Mouse (Mus musculus) stomach, embryonic 16.5 days (tissue): Measurements from ENCODE around the gene Ccdc171. TPM values are rescaled to one million over a fixed set of nuclear protein-coding genes. Genes with fewer than 3 reads are reported as not detected.
A peak's percentile ranks its signal among the peaks of the same experiment; 100 is the strongest.
"Not testable (repeated sequence)": the region's sequence is repeated elsewhere in the genome, so short reads cannot be mapped to it uniquely, and the experiment has no call there.

Experiments
- ATAC-seq: fragments of 200-750 bp; cut with Nextera tagmentation; 2 replicates; pipeline ENCODE4 v1.8.0; 2017; ENCODE audit warnings: moderate number of reproducible peaks, moderate TSS enrichment; ENCODE audit not compliant: insufficient read depth, low FRiP score
- H3K27ac ChIP-seq: fragments of 300-500 bp; sonication (generic); 2 replicates; pipeline ENCODE4 v1.5.1; 2014; ENCODE audit warnings: low read length
- H3K27me3 ChIP-seq: fragments of 300-500 bp; sonication (generic); 2 replicates; pipeline ENCODE4 v1.6.1; 2014; ENCODE audit warnings: low read length, control low read depth, mixed read lengths; ENCODE audit not compliant: control insufficient read depth, insufficient read depth
- H3K36me3 ChIP-seq: fragments of 300-500 bp; sonication (generic); 2 replicates; pipeline ENCODE4 v1.6.1; 2014; ENCODE audit warnings: low read length; ENCODE audit not compliant: control insufficient read depth, insufficient read depth
- H3K4me1 ChIP-seq: fragments of 300-500 bp; sonication (generic); 2 replicates; pipeline ENCODE4 v1.6.1; 2014; ENCODE audit warnings: low read length, control low read depth, mixed read lengths; ENCODE audit not compliant: control insufficient read depth, insufficient read depth
- H3K4me2 ChIP-seq: fragments of 300-500 bp; sonication (generic); 2 replicates; pipeline ENCODE4 v1.6.1; 2014; ENCODE audit warnings: low read depth, low read length, mixed read lengths
- H3K4me3 ChIP-seq: fragments of 300-500 bp; sonication (generic); replicated peaks from 2 replicates; pipeline ENCODE4 v1.5.1; 2014; ENCODE audit warnings: mild to moderate bottlenecking, low read length
- H3K9ac ChIP-seq: fragments of 300-500 bp; sonication (generic); 2 replicates; pipeline ENCODE4 v1.6.1; 2014; ENCODE audit warnings: low read length
- H3K9me3 ChIP-seq: fragments of 300-500 bp; sonication (generic); replicated peaks from 2 replicates; pipeline ENCODE4 v1.6.1; 2016; ENCODE audit warnings: low read length, control low read depth; ENCODE audit not compliant: control insufficient read depth
- WGBS: fragments of 180-500 bp; shearing (Covaris S2); extraction: QIAGEN DNeasy Blood & Tissue Kit; methylation state at CpG from one replicate; pipeline ENCODE4 v1.1.7; 2014; 5-methylcytosine and 5-hydroxymethylcytosine counted together
- polyA plus RNA-seq: library from polyadenylated mRNA; unstranded; fragments of >200 nt; fragmentation: Nextera tagmentation; extraction: Ambion mirVana; gene quantifications from 2 replicates; pipeline ENCODE4 v1.2.1, GENCODE M21; 2015

Gene Ccdc171
- polyA plus RNA-seq, 1 experiment from 2014 or later, result 3.7 TPM

DNA sequence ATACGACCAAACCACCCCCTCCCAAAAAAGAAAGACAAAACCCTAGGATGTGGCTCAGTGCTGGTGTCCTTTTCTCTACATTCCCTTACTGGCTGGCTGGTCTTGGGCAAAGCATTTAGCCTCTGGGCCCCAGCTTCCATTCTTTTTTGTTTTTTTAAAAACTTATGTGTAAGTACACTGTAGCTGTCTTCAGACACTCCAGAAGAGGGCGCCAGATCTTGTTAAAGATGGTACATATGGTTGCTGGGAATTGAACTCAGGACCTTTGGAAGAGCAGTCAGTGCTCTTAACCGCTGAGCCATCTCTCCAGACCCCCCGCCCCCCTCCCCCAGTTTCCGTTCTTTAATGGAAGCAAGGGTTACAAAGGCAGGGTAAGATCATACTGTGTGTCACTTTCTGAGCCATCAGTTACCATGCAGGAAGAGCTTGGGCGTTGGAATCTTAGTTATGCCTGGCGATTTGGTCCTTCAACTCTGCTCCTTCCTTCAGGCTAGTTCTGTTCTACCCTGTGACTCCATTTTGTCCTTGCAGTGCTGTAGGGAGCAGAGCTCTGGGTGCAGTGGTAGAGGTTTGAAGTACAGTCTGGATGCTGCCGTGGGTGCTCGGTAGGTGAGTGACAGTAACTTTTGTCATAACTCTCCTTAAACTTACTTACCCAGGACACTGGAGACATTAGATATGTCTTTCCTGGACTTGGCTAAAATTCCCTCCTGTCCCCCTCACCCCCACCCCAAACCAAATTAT lies 8.0 kb downstream of the Ccdc171 start:
- H3K4me3 ChIP-seq, result no peak overlapping the region
- no peaks in the 10 kb centered on the region for H3K4me1 ChIP-seq
- ATAC-seq, result no peak
- no peaks in the 10 kb centered on the region for H3K9me3 ChIP-seq
- no peaks in the 10 kb centered on the region for H3K27me3 ChIP-seq
- no peak overlapping the region for H3K4me2 ChIP-seq
- no peak overlapping the region for H3K27ac ChIP-seq
- no peak overlapping the region for H3K9ac ChIP-seq
- 76% methylated on average over 9 of the region's 9 CpGs for WGBS
- no peaks in the 10 kb centered on the region for H3K36me3 ChIP-seq

- H3K36me3 ChIP-seq, result no peaks in the 10 kb centered on the region
- no peak overlapping the region for H3K27ac ChIP-seq
- H3K4me2 ChIP-seq, result no peak overlapping the region
- H3K4me1 ChIP-seq, result no peaks in the 10 kb centered on the region
- no peak overlapping the region for H3K9ac ChIP-seq
- H3K27me3 ChIP-seq, result no peaks in the 10 kb centered on the region
- 72% methylated on average over 7 of the region's 7 CpGs for WGBS
- H3K9me3 ChIP-seq, result no peaks in the 10 kb centered on the region
- ATAC-seq, result no peak
- no peak overlapping the region for H3K4me3 ChIP-seq
These were observed 8.7 kb downstream of the Ccdc171 start for GRCm38 (mm10) chr4:83534024-83534423.

DNA sequence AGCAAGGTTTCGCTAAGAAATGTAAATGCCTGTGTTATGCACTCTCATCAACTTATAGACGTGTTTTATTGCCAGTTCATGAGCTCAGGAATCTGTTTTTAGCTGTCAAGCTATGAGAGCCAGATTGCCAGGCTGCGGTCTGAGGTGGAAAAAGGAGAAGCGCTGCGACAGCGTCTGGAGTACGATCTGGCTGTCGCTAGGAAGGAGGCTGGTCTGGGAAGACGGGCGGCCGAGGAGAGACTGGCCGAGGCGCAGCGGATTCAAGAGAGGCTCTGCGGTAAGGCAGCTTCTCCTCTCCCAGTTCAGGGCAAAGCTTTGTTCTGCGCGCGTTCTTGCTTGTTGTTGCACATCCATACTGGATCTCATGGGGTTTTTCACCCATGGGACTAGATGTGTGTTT lies 24.2 kb downstream of the Ccdc171 start:
- Histone ChIP-seq H3K4me2 (peak overlapping the region; percentile 28), H3K9me3 (no peaks in the 10 kb centered on the region), H3K4me1 (no peaks in the 10 kb centered on the region), H3K9ac (no peak overlapping the region), H3K27me3 (no peaks in the 10 kb centered on the region), H3K36me3 (no peaks in the 10 kb centered on the region), H3K27ac (no peak overlapping the region), H3K4me3 (no peak overlapping the region)
- no peak for ATAC-seq
- 44% methylated on average over 18 of the region's 18 CpGs for WGBS

- no peak for ATAC-seq
- Histone ChIP-seq H3K4me2 (peak overlapping the region; percentile 43), H3K27ac (no peak overlapping the region), H3K9ac (no peak overlapping the region), H3K4me1 (no peaks in the 10 kb centered on the region), H3K36me3 (no peaks in the 10 kb centered on the region), H3K4me3 (no peak overlapping the region), H3K27me3 (no peaks in the 10 kb centered on the region), H3K9me3 (no peaks in the 10 kb centered on the region)
- WGBS, result 26% methylated on average over 13 of the region's 13 CpGs
These were observed 42.1 kb downstream of the Ccdc171 start for GRCm38 (mm10) chr4:83567190-83568113.

DNA sequence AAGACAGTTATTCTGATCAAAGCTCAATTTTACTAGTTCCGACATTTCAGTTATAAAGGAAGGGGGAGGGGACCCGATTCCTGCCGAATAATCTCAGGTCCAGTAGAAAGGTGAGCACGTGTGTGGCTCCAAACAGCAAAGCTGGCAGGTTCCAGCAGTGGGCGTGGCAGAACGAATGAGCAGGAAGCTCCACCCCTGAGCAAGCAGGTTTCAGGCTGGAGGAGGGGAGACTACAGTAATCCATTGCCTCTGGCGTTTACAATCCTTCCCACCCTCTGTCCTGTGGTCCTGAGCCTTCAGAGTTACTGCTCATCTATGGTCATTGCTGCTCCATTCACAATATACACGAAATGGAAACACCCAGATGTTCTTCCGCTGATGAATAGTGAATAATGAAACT lies 42.8 kb downstream of the Ccdc171 start:
- not testable (repeated sequence) for H3K4me3 ChIP-seq, H3K27me3 ChIP-seq, H3K36me3 ChIP-seq, H3K4me1 ChIP-seq, H3K27ac ChIP-seq, H3K9me3 ChIP-seq
- Histone ChIP-seq H3K9ac (0 out of 2 replicates have a peak overlapping the region, but pooled peaks have one; percentile 23), H3K4me2 (peak overlapping the region; percentile 43)
- WGBS, result 4% methylated on average over 9 of the region's 9 CpGs
- ATAC-seq, result peak; percentile 60; the same call in 1 of the 2 replicates

DNA sequence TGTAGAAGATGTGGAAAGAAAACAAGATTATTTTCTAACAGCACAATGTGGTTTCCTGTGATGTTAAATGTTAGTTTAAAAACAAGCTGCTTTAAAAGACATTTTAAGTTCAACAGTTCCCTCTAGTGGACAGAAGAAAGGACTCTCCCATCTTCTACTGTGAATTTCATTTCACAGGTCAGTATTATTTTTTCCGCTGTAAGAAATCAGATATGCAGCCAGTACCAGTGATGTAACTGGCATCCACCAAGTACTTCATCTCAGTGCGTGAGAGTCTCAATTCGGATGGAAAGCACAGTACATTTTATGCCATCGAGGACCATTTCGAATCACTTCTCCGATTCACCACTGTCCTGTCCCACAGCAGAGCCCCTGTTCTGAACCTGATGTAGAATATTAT lies 45.2 kb downstream of the Ccdc171 start:
- ATAC-seq, result no peak
- Histone ChIP-seq H3K27ac (no peak overlapping the region), H3K4me2 (no peak overlapping the region), H3K9ac (no peak overlapping the region), H3K4me3 (no peak overlapping the region), H3K27me3 (no peaks in the 10 kb centered on the region), H3K9me3 (peaks cover 4% of the 10 kb centered on the region; the same call in 1 of the 2 replicates), H3K4me1 (no peaks in the 10 kb centered on the region), H3K36me3 (no peaks in the 10 kb centered on the region)
- WGBS, result 61% methylated on average over 6 of the region's 6 CpGs

DNA sequence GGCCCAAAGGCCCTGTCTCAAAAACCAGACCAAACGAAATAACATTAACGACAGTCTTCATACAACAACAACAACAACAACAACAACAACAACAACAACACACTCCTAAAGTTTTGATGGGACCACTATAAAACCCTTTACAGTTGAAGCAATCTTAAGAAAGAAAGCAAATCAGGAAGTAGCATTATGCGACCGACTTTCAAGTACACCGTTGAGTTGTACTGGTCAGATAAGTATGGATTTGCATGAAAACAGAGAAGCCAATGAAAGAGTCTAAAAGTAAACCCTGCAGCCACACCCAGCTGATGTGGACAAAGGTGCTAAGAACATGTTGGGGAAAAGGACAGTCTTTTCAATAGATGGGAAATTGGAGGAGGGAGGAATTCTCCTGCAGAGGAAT lies 45.7 kb downstream of the Ccdc171 start:
- H3K4me1 ChIP-seq, result no peaks in the 10 kb centered on the region
- ATAC-seq, result no peak
- H3K4me2 ChIP-seq, result no peak overlapping the region
- WGBS, result 83% methylated on average over 5 of the region's 5 CpGs
- no peak overlapping the region for H3K9ac ChIP-seq
- no peak overlapping the region for H3K27ac ChIP-seq
- peaks cover 4% of the 10 kb centered on the region; the same call in 1 of the 2 replicates for H3K9me3 ChIP-seq
- H3K27me3 ChIP-seq, result no peaks in the 10 kb centered on the region
- H3K36me3 ChIP-seq, result no peaks in the 10 kb centered on the region
- H3K4me3 ChIP-seq, result no peak overlapping the region

- 53% methylated on average over 6 of the region's 6 CpGs for WGBS
These were observed 47.2 kb downstream of the Ccdc171 start for GRCm38 (mm10) chr4:83572521-83572920.

GRCm38 (mm10) chr4:83576315-83576714 lies 51.0 kb downstream of the Ccdc171 start:
- H3K9ac ChIP-seq, result no peak overlapping the region
- no peak overlapping the region for H3K4me2 ChIP-seq
- no peaks in the 10 kb centered on the region for H3K36me3 ChIP-seq
- no peak overlapping the region for H3K4me3 ChIP-seq
- H3K9me3 ChIP-seq, result peaks cover 4% of the 10 kb centered on the region; the same call in 1 of the 2 replicates
- ATAC-seq, result no peak
- no peaks in the 10 kb centered on the region for H3K27me3 ChIP-seq
- no peak overlapping the region for H3K27ac ChIP-seq
- no peaks in the 10 kb centered on the region for H3K4me1 ChIP-seq
- WGBS, result 49% methylated on average over 3 of the region's 3 CpGs

More at GRCm38 (mm10) chr4:83572521-83572920, 47.2 kb downstream of the Ccdc171 start:
- H3K27ac ChIP-seq, result no peak overlapping the region
- no peaks in the 10 kb centered on the region for H3K27me3 ChIP-seq
- no peaks in the 10 kb centered on the region for H3K36me3 ChIP-seq
- H3K4me3 ChIP-seq, result no peak overlapping the region
- no peaks in the 10 kb centered on the region for H3K4me1 ChIP-seq
- H3K9ac ChIP-seq, result no peak overlapping the region
- peaks cover 4% of the 10 kb centered on the region; the same call in 1 of the 2 replicates for H3K9me3 ChIP-seq
- ATAC-seq, result no peak
- H3K4me2 ChIP-seq, result no peak overlapping the region
